Mouse (Mus musculus): ENCODE data around the gene Dpep2nb.

Dpep2nb gene

DNA sequence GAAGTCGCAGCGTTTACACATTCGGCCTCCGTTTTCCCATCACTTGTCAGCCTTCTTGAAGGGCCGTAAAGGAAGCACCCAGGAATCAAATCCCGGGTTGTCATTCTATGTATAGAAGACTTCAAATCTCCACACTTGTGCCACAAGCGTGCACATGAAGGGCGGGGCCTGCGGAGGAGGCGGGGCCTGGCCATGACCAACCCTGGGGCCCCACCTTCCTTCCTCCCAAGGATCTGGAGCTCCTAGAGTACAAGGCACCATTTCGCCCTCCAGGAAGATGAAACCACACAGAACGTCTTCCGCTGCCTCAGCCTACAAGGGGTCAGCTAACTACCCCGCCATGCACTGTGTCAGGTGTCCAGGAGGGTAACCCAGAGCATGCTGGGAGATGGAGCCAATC is 44.7 kb downstream of the Dpep2nb start:
- no peak for DNase-seq (ENCODE audit: low spot score in 2 of 2)

DNA sequence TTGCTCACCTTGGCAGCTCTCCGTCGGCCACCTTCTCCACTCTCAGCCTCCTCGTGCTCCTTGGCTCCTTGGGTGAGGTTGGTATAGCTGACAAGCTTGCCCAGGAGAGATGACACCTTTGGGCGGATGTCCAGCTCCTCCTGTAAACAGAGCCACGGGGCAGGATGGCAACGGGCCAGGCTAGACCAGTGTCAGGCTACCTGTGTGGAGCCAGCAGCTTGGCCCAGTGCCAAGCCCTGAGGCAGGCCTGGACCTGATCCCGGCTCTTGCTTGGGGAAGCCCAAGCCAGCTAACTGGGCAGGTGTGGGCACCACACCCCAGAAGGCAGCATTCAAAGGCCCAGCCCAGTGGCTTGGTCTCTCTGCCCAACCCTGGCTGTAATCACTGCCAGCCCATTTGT is 46.4 kb downstream of the Dpep2nb start:
- DNase-seq (ENCODE audit: low spot score in 2 of 2): no peak

DNA sequence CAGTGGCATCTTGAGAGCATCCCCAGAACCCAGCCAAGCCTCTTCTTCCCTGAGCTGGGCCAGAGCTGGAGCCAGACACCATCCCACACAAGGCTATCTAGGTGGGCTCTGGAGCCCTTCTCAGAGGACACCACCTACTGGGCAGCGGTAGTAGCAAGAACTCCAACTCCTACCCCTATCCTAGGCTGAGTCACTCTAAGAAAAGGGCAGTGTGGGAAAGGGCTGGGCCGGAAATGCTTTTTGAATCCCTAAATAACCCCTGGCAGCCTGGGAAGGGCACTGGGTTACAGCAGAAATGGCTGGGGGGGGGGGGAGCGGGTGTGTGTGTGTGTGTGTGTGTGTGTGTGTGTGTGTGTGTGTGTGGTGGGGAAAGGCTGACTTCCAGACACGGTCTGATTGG is 48.0 kb downstream of the Dpep2nb start:
- no peak for DNase-seq (ENCODE audit: low spot score in 2 of 2)

DNA sequence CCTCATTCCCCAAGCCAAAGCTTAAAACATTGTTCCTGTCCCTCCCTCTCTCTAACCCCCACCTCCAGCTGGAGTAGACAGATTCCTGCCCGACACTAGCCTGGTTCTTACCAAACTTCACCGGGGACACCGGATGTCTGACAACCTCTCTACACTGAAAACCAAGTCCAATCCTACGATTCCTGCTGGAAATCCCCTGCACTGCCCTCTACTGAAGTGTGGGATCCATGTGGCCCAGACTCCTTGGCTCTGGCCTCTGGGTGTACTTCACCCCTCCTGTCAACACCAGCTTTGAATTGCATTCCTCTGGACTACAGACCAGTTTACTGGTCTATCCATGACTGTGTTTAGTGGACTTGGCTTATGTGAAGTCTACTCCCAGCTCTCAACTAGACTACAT is 49.2 kb downstream of the Dpep2nb start:
- no peak for DNase-seq (ENCODE audit: low spot score in 2 of 2)

DNA sequence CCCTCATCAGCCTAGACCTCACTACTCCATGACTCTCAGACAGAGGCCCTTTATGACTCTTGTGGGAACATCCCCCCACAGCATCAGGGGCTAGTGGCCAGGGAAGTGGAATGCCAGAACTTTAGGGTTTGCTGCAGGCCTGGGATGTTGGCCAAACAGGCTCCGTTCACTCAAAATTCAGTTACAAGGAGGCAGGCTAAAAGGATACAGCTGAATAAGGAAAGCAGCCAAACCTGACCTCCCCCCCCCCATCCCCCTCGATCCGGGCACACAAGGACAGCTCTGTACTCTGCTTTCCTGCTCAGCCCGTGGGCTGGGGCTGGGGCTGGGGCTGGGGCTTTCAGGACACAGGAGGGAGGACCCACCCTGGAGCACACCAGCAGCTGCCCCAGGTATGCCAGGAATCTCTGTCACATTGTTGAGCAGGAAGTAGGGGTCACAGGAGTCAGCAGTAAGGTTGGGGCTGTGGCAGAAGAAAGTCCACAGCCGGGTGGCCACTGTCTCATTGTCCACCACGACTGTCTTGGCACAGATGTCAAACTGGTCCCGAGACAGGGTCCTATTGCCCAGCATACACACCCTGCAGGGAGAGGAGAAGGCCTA is 54.6 kb downstream of the Dpep2nb start:
- peak in 1 of 2 experiments; percentile 64 for DNase-seq (ENCODE audit: low spot score in 2 of 2)

DNA sequence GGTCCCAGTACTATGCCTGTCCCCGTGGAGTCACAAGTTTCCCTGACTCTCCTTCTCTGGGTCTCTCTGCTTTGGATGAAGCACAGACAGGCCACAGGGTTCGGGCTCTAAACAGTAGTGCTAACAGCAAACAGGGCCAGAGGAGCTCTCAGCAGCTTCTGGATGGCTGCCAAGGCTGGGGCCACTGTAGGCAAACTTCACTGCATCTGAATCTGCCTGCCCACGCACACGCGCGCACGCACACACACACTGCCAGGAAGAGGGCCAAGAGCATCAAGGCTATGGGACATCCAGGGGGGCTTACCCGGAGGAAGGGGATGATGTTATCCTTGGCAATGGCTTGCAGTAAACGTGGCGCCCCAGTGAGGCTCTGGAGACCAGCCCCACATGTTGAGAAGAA is 56.4 kb downstream of the Dpep2nb start:
- DNase-seq (ENCODE audit: low spot score in 2 of 2): peak in 1 of 2 experiments; percentile 58
